Comparison of ENCODE assay signal across 30 mouse cellular contexts in genomic region chr19:57910650-57911049, GRCm38 (mm10).
"Had no signal": no experiment of that assay in that cellular context is flagged by ENCODE, and none has a peak within 500 bp of the region (broad histone marks: within the 10 kb centered on the region; RNA-seq: fewer than 3 reads in every experiment).

No protein-coding gene starts in this region.

- H3K9ac ChIP-seq: limb, embryonic 12.5 days; limb, embryonic 13.5 days; limb, embryonic 15.5 days; liver, embryonic 12.5 days; liver, embryonic 13.5 days; liver, embryonic 14.5 days; liver, embryonic 15.5 days; liver, postnatal 0 days; lung, embryonic 14.5 days; lung, embryonic 15.5 days; midbrain, embryonic 12.5 days; midbrain, embryonic 13.5 days; neural tube, embryonic 12.5 days had no signal

- DNase-seq: left cerebral cortex, postnatal 4 days; liver; liver, embryonic 13.5 days; liver, postnatal 0 days; lung, adult 18-20 months; lung, adult 2 months; lung, embryonic 14.5 days; lung, postnatal 10 days; lung, postnatal 14 days; lung, postnatal 36 days; lung, postnatal 4 days; midbrain, embryonic 14.5 days had no signal

- H3K4me1 ChIP-seq: limb, embryonic 10.5 days; limb, embryonic 13.5 days; limb, embryonic 15.5 days; liver, embryonic 12.5 days; liver, embryonic 13.5 days; liver, embryonic 15.5 days; lung, embryonic 15.5 days; midbrain, embryonic 12.5 days; midbrain, embryonic 13.5 days; neural tube, embryonic 12.5 days had no signal

- ATAC-seq: liver, embryonic 12.5 days; liver, postnatal 0 days; lung, postnatal 0 days; midbrain, embryonic 13.5 days; midbrain, embryonic 16.5 days had no signal

- H3K4me2 ChIP-seq: limb, embryonic 12.5 days; limb, embryonic 13.5 days; limb, embryonic 15.5 days; liver, embryonic 11.5 days; liver, embryonic 12.5 days; liver, embryonic 13.5 days; liver, embryonic 15.5 days; lung, embryonic 14.5 days; lung, embryonic 15.5 days; midbrain, embryonic 12.5 days; midbrain, embryonic 13.5 days; neural tube, embryonic 12.5 days had no signal

- H3K27ac ChIP-seq: limb, embryonic 10.5 days; limb, embryonic 12.5 days; limb, embryonic 13.5 days; limb, embryonic 15.5 days; liver, embryonic 12.5 days; liver, embryonic 13.5 days; liver, embryonic 14.5 days; liver, embryonic 15.5 days; lung, embryonic 15.5 days; macrophage; midbrain, embryonic 10.5 days; midbrain, embryonic 12.5 days; midbrain, embryonic 13.5 days; neural tube, embryonic 12.5 days had no signal

- H3K4me3 ChIP-seq: limb, embryonic 10.5 days; limb, embryonic 12.5 days; limb, embryonic 13.5 days; limb, embryonic 15.5 days; liver, embryonic 12.5 days; liver, embryonic 13.5 days; liver, embryonic 15.5 days; lung, embryonic 15.5 days; megakaryocyte, embryonic 14.5 days; midbrain, embryonic 10.5 days; midbrain, embryonic 12.5 days; midbrain, embryonic 13.5 days; myocyte; neural tube, embryonic 12.5 days had no signal

- H3K9me3 ChIP-seq: limb, embryonic 10.5 days; limb, embryonic 12.5 days; limb, embryonic 13.5 days; limb, embryonic 15.5 days; liver, embryonic 12.5 days; liver, embryonic 13.5 days; liver, embryonic 15.5 days; lung, embryonic 15.5 days; megakaryocyte, embryonic 14.5 days; midbrain, embryonic 10.5 days; midbrain, embryonic 12.5 days; midbrain, embryonic 13.5 days; neural tube, embryonic 12.5 days had no signal

- H3K27me3 ChIP-seq: limb, embryonic 12.5 days; limb, embryonic 13.5 days; limb, embryonic 15.5 days; liver, embryonic 12.5 days; liver, embryonic 13.5 days; liver, embryonic 15.5 days; lung, embryonic 15.5 days; megakaryocyte, embryonic 14.5 days; midbrain, embryonic 12.5 days; midbrain, embryonic 13.5 days; neural tube, embryonic 12.5 days had no signal

- H3K36me3 ChIP-seq: limb, embryonic 10.5 days; limb, embryonic 12.5 days; limb, embryonic 13.5 days; limb, embryonic 15.5 days; liver, embryonic 12.5 days; liver, embryonic 13.5 days; liver, embryonic 15.5 days; lung, embryonic 15.5 days; midbrain, embryonic 10.5 days; midbrain, embryonic 12.5 days; midbrain, embryonic 13.5 days; neural tube, embryonic 12.5 days had no signal
